Mouse (Mus musculus) retina, embryonic 14.5 days (tissue): ENCODE data around the gene Fau.

Experiments used
- DNase-seq: peaks from one replicate; pipeline ENCODE4 v3.0.0-alpha.2; 2015; ENCODE audit warnings: low spot score

The Fau gene

GRCm38 (mm10) chr19:6057313-6058096, at the start of gene Fau, which contains the start of gene Mrpl49:
Fau (plus strand) TSS chr19:6057844.
Mrpl49 (minus strand) TSS chr19:6057785.
- DNase-seq, result peak; percentile 99

GRCm38 (mm10) chr19:6009137-6009536, 48.5 kb upstream of the Fau start:
- no peak for DNase-seq

GRCm38 (mm10) chr19:6013691-6014090, 44.0 kb upstream of the Fau start:
- no peak for DNase-seq

GRCm38 (mm10) chr19:6014991-6015510, 42.6 kb upstream of the Fau start:
- DNase-seq, result peak; percentile 37

GRCm38 (mm10) chr19:6015511-6016315, 41.9 kb upstream of the Fau start, which contains the start of gene Capn1:
Capn1 (minus strand) TSS chr19:6015897.
- peak; percentile 73 for DNase-seq

GRCm38 (mm10) chr19:6016532-6016931, 41.1 kb upstream of the Fau start:
- DNase-seq, result peak; percentile 35

DNA sequence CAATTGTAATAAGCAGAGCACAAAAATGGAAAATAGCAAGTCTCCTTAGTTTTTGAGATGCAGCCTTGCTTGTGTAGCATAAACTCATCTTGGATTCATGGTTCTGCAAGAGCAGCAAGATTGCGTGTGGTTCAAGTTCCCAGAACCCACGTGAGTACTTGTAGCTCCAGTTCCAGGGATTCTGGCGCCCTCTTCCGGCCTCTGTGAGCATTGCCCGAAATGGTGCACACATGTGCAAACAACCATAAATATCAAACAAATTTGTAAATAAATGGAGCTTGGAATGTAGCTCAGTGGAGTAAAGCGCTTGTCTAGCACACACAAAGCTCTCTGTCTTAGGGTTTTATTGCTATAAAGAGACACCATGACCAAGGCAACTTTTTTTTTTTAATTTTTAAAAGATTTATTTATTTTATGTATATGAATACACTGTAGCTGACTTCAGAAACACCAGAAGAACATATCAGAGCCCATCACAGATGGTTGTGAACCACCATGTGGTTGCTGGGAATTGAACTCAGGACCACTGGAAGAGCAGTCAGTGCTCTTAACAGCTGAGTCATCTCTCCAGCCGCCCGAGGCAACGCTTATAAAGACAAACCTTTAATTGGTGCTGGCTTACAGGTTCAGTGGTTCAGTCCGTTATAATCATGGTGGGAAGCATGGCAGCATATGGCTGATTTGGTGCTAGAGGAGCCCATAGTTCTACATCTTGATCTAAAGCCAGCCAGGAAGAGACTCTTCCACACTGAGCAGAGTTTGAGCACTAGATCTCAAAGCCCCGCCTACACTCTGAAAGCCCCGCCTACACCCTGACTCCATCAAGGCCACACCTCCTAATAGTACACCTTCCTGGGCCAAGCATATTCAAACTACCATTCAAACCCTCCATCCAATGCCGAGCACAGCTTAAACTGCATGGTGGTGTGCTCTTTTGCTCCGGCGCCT, 39.2 kb upstream of the Fau start:
- peak; percentile 89 for DNase-seq

GRCm38 (mm10) chr19:6020276-6020675, 37.4 kb upstream of the Fau start:
- no peak for DNase-seq

- DNase-seq, result no peak
Observed at GRCm38 (mm10) chr19:6023059-6023458, 34.6 kb upstream of the Fau start.

DNA sequence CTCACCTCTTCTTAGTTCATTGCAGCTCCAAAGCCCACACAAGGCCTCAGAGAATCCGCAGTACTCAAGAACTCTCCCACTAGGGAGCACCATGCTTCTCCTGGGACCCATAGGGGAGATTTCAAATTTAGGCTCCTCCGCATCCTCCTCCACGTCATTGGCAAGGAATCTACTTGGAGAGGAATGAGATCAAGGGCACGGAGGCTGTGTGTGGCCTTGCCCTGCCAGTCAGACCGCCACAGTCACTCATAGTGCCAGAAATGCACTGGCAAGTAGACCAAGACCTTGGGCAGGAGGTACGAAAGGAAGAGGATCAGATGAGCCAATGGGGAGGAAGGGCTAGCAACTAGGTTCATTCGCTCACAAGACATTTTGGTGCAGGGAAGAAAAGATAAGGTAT, 33.7 kb upstream of the Fau start:
- DNase-seq, result no peak

DNA sequence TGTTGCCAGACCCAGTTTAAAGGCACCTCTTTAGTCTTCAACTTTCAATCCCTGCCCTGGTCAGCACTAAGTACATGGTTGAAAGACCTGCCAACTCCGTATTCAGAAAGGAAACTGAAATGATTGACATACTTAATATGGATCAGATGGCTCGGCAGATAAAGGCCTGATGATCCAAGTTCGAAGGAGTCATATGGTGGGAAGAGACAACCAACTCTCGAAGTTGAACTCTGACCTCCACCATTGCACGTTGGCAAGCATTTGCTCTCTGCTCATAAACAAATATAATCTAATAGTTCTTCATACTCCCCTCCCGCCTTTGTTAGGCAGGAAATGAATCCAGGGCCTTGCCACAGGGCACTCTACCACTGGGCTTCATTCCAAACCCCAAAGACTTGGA, 28.7 kb upstream of the Fau start:
- no peak for DNase-seq

DNA sequence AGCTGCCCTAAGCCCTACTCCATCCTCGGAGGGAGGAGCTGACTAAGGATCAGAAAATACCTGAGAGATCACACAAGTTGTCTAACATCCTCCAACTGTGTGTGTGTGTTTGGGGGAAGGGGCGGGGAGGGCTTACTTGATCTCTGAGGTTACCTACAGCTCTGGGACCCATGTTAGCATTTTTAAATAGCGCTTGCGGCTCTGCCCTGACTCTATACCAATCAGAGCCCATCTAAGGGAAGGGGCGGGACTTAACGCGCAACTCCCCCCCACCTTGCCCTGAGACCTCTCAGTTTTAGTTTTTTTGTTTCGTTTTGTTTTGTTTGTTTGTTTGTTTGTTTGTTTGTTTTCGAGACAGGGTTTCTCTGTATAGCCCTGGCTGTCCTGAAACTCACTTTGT, 28.2 kb upstream of the Fau start:
- DNase-seq, result no peak

DNA sequence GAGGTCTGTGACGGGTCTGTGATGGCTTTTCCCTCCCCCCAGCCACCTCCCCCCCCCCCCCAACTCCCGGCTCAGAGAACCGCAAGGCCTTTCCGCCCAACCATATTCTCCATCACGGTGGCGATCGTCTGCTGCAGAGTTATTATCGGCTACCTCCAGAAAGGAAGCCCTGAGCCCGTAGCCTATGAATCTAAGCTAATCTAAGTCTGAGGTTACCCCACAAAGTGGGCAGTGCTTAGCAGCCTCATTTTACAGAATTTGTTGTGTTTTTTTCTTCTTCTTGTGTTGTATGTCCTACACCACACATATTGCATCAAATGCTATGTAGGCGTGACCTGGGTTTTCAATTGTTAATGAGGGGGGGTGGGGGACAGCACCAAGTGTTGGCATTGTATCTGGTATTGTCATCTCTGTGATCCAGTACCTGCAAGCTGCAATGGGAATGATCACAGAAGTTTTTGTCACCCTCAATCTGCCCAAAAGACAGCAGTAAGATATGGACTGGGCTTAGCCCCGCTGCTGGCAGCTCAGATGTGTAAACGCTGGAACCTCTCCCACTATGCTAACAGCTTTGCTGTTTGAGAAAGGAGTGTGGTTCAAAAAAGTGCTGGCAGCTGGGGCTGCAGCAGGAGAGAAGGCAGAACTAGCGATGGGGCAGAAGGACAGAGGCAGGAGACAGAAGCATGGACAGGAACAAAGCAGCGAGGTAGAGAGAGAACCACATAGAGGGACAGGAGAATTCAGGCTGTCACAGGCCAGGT, 26.9 kb upstream of the Fau start:
- no peak for DNase-seq

DNA sequence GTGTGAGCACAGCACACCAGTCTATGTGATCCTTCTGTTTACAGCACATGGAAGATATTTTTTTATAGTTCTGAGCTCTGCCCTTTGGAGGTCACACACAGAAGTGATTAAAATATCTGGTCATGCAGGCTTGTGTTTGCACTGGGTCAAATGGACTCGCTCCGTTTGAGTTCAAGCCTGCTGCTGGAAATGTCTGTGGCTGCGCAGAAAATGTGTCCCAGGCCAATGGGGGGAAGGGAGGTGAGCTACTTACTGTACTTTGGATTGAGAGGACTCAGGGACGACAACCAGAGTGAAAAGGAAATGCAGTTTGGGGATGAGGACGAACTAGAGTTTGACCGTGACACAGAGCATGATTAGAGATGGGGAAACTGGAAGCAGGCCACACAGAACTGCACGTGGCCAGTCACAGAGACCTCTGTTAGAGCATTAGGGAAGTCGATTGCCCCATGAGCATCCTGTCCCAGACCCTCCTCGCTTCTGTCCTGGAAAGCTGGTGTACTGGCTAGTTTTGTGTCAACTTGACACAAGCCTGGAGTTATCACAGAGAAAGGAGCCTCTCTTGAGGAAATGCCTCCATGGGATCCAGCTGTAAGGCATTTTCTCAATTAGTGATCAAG, 21.6 kb upstream of the Fau start:
- no peak for DNase-seq

DNA sequence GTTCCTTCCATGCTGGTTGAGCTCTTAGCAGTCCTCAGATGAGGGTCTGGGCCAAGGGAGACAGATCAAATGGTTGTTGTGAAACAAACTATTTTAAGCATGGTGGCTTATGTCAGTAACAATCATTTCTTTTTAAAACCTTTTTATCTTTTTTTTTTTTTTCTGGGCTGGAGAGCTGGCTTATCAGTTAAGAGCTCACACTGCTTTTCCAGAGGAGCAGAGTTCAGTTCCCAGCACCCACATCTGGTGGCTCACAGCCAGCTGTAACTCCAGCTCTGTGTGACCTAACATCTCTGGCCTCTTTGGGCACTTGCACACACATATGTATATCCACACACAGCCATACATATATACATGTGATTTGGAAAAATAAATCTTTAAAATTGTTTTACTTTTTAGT, 19.9 kb upstream of the Fau start:
- DNase-seq, result no peak

- DNase-seq, result no peak
Observed at GRCm38 (mm10) chr19:6038326-6038725, 19.3 kb upstream of the Fau start.

DNA sequence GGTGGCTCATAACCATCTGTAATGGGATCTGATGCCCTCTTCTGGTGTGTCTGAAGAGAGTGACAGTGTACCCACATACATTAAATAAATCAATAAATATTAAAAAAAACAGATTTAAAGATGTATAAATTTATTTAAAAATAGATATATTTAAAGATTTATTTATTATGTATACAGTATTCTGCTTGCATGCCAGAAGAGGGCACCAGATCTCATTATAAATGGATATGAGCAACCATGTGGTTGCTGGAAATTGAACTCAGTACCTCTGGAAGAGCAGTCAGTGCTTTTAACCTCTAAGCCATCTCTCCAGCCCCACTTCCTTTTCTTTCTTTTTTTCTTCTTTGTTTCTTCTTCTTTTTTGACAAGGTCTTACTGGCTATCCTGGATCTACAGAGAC, 17.6 kb upstream of the Fau start:
- no peak for DNase-seq

DNA sequence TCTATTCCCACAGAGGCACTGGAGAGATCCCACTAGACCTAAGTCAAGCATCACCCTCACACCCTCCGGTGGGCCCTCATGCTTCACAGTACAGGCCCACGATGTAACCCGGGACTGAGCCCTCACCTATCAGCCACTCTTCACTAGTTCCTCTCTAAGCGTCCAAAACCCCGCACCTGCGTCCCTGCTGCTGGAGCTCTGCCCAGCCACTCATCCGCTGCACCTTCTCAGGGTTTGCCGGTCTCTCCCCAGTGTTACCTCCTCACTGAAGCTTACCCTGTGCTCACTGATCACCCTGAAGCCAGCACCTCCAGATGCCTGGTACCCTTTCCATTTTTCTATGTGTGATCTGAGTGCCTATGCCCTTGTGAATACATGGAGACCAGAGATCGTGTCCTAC, 15.4 kb upstream of the Fau start:
- no peak for DNase-seq

DNA sequence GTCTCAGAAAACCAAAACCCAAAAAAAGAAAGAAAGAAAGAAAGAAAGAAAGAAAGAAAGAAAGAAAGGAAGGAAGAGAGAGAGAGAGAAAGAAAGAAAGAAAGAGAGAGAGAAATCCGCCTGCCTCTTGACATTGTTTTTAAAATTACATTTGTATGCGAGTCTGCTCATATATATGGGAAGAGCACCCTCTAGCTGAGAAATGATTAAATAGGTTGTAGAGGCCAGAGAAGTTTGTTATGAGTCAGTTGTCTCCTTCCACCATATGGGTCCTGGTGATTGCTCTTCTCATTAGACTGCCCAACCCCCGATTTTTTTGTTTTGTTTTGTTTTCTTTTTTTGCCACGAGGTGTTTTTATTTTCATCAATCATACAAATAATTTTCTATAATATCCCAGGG, 13.5 kb upstream of the Fau start:
- peak; percentile 58 for DNase-seq
